In genomic region chr6:33724596-33724995, GRCm38 (mm10) we compare ENCODE assay signal across 29 mouse cellular contexts.
A peak's percentile ranks its signal among the peaks of the same experiment; 100 is the strongest.
DNase-seq lines count a peak whose midpoint lies in the region; ATAC-seq and TF ChIP-seq lines count a peak whose summit lies in the region.
"Had no signal": no experiment of that assay in that cellular context is flagged by ENCODE, and none has a peak within 500 bp of the region (broad histone marks: within the 10 kb centered on the region; RNA-seq: fewer than 3 reads in every experiment).

No protein-coding gene starts in this region.

- no peak overlapping the region for H3K4me2 ChIP-seq in lung, embryonic 14.5 days
- H3K4me2 ChIP-seq: embryonic facial prominence, embryonic 13.5 days; forebrain, embryonic 13.5 days; heart, embryonic 12.5 days; heart, embryonic 15.5 days; hindbrain, embryonic 13.5 days had no signal

- no peak overlapping the region for H3K4me3 ChIP-seq in layer of hippocampus, adult 2 months
- no peak overlapping the region for H3K4me3 ChIP-seq in lung, embryonic 14.5 days (ENCODE audit: low read depth, low read length)
- H3K4me3 ChIP-seq: embryonic facial prominence, embryonic 10.5 days; embryonic facial prominence, embryonic 13.5 days; erythroblast, embryonic 14.5 days; forebrain, embryonic 13.5 days; heart, embryonic 12.5 days; heart, embryonic 15.5 days; hindbrain, embryonic 10.5 days; hindbrain, embryonic 13.5 days had no signal

- no peaks in the 10 kb centered on the region for H3K4me1 ChIP-seq in lung, embryonic 14.5 days (ENCODE audit: insufficient read depth)
- H3K4me1 ChIP-seq: hindbrain, embryonic 10.5 days had no signal

- H3K27me3 ChIP-seq in lung, embryonic 14.5 days (ENCODE audit: insufficient read depth, low read length), result no peaks in the 10 kb centered on the region
- H3K27me3 ChIP-seq: embryonic facial prominence, embryonic 13.5 days; forebrain, embryonic 13.5 days; heart, embryonic 12.5 days; heart, embryonic 15.5 days; hindbrain, embryonic 13.5 days had no signal

- peak overlapping the region; percentile 32 for H3K27ac ChIP-seq in layer of hippocampus, adult 2 months
- no peak overlapping the region for H3K27ac ChIP-seq in lung, embryonic 14.5 days (ENCODE audit: low read depth)
- H3K27ac ChIP-seq: embryonic facial prominence, embryonic 10.5 days; embryonic facial prominence, embryonic 13.5 days; forebrain, embryonic 13.5 days; heart, embryonic 15.5 days; hindbrain, embryonic 10.5 days; hindbrain, embryonic 13.5 days had no signal

- H3K9me3 ChIP-seq in lung, embryonic 14.5 days (ENCODE audit: low read depth, low read length), result no peaks in the 10 kb centered on the region
- H3K9me3 ChIP-seq: embryonic facial prominence, embryonic 10.5 days; embryonic facial prominence, embryonic 13.5 days; forebrain, embryonic 13.5 days; heart, embryonic 12.5 days; heart, embryonic 15.5 days; hindbrain, embryonic 10.5 days; hindbrain, embryonic 13.5 days had no signal

- WGBS in lung, embryonic 14.5 days, result 55% methylated on average over 3 of the region's 3 CpGs

- H3K9ac ChIP-seq in lung, embryonic 14.5 days, result no peak overlapping the region
- H3K9ac ChIP-seq: embryonic facial prominence, embryonic 13.5 days; forebrain, embryonic 13.5 days; heart, embryonic 12.5 days; heart, embryonic 15.5 days; hindbrain, embryonic 13.5 days had no signal

- no peak for DNase-seq in frontal cortex, postnatal 10 days (ENCODE audit: low spot score in 2 of 2)
- no peak for DNase-seq in layer of hippocampus, adult 2 months (ENCODE audit: low spot score in 2 of 2)
- no peak for DNase-seq in layer of hippocampus, adult 9-10 months (ENCODE audit: low spot score)
- DNase-seq in lung, embryonic 14.5 days, result peak; percentile 11
- DNase-seq in lung, postnatal 36 days, result no peak
- DNase-seq in telencephalon, adult 2 months (ENCODE audit: low read depth, low spot score), result peak; percentile 36
- no peak for DNase-seq in spleen, postnatal 14 days (ENCODE audit: low spot score in 2 of 2)
- DNase-seq: adrenal gland, adult 2 months; adrenal gland, postnatal 14 days; cerebellum, adult 11-12 months; cerebellum, adult 8-10 months; cerebellum, postnatal 10 days; cerebellum, postnatal 36 days; embryo, embryonic 11 days; gastrocnemius, postnatal 25 days; heart, adult 18-20 months; heart, postnatal 10 days; heart, postnatal 36 days had no signal

- H3K36me3 ChIP-seq in lung, embryonic 14.5 days (ENCODE audit: insufficient read depth), result no peaks in the 10 kb centered on the region
- H3K36me3 ChIP-seq: embryonic facial prominence, embryonic 10.5 days; embryonic facial prominence, embryonic 13.5 days; heart, embryonic 12.5 days; heart, embryonic 15.5 days; hindbrain, embryonic 10.5 days; hindbrain, embryonic 13.5 days had no signal

- ATAC-seq in frontal cortex, adult (ENCODE audit: low TSS enrichment), result peak; percentile 73
- ATAC-seq in lung, embryonic 14.5 days (ENCODE audit: insufficient read depth), result no peak
- ATAC-seq: CD4-positive, CD25-positive, alpha-beta regulatory T cell, adult 4 months; forebrain, embryonic 13.5 days; hindbrain, embryonic 16.5 days had no signal

- no peak for TF ChIP-seq CTCF in layer of hippocampus, adult 2 months (conservative IDR thresholded peaks at IDR 0.05)
- TF ChIP-seq CTCF in lung, embryonic 14.5 days (IDR thresholded peaks at IDR 0.05; ENCODE audit: low read depth), result no peak

Comparison
In these comparisons a context has a peak if more than half of its experiments do, and no peak if none do; other contexts are left out.
1. DNase-seq: peak in lung, embryonic 14.5 days (single experiment) and telencephalon, adult 2 months (single experiment); none in frontal cortex, postnatal 10 days (0 of 2), layer of hippocampus, adult 2 months (0 of 2), layer of hippocampus, adult 9-10 months (single experiment), lung, postnatal 36 days (single experiment) and spleen, postnatal 14 days (0 of 2).